Mouse (Mus musculus) olfactory bulb, adult 2 months (tissue): ENCODE data around the gene Tmem214.

Experiments
- CTCF ChIP-seq: fragments of 200-500 bp; IDR thresholded peaks from 2 replicates; pipeline ENCODE4 v1.5.1; 2012; ENCODE audit warnings: low read depth, mild to moderate bottlenecking, low read length, moderate library complexity; ENCODE audit not compliant: insufficient read depth
- POLR2A ChIP-seq: fragments of 200-500 bp; IDR thresholded peaks from 2 replicates; pipeline ENCODE4 v1.6.1; 2012; ENCODE audit warnings: mild to moderate bottlenecking, low read depth, low read length, moderate library complexity; ENCODE audit not compliant: insufficient read depth

GRCm38 (mm10) chr5:30868981-30869380 is 1.2 kb downstream of the Tmem214 start:
- TF ChIP-seq POLR2A (no peak), CTCF (no peak)
